Mouse (Mus musculus) right cerebral cortex, postnatal 14 days (tissue): ENCODE data around the gene Prlr.
A peak's percentile ranks its signal among the peaks of the same experiment; 100 is the strongest.

Experiments
- DNase-seq: peaks from one replicate; pipeline ENCODE4 v3.0.0; 2022

The Prlr gene

DNA sequence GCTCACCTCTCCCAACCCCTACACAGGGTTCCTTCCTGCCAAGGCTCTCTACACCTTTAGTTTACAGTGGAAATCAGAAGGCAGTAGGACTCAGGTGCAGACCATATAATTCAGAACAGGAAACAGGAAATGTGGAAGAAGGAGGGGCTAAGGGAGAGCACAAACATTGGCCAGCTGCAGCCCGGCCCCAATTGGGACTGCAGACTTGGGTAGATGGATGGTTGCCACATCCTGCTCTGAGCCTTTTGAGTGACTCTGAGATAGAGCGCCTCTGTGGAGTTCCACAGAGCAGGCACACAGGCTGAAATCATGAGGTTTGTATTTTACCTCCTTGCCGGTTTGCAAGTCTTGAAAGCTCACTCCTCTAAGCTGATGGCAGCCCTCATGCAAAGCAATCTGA is 59.8 kb downstream of the Prlr start:
- no peak for DNase-seq

DNA sequence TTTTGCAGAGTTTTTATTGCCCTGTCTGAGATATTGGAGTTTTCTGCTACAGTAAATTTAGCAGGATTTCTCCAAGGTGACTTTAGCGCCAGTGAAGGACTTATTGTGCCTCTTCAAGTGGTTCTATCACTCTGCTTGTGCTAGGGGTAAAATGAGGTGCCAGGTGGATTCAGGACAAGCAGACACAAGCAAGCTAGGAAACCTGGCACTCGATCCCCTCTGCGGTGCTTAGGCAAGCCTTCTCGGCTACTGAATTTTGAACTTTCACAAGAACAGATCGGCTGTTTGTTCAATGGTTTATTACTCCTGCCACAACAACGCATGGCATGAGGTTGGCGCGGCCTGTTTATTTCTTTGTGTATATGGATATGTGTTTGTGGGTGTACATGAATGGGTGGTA is 61.4 kb downstream of the Prlr start:
- DNase-seq, result no peak

DNA sequence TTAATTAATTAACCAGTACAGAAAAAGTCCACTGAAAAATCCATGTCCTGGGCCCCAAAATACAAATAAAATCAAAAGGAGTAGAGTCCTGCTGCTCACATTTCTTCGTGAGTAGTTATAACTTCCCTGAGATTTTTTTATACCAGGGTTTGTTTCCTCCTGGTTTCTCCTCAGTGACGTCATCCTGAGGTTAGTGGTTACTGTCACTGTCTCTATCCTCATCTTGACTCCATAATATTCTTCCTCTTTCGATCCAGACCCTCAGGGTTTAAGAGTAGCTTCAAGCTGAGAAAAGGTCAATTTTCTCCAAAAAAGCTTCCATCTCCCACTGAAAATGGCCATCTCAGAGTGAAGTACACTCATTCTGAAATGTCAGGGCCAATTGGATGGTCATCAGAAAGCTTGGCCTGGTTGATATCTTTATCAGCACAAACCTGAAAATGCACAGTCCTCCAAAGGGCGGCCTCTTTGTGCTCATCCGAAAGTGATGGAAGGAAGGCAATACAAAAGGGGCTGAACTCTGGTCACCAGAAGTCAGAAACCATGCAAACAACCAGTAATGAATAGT is 63.3 kb downstream of the Prlr start:
- DNase-seq, result no peak

DNA sequence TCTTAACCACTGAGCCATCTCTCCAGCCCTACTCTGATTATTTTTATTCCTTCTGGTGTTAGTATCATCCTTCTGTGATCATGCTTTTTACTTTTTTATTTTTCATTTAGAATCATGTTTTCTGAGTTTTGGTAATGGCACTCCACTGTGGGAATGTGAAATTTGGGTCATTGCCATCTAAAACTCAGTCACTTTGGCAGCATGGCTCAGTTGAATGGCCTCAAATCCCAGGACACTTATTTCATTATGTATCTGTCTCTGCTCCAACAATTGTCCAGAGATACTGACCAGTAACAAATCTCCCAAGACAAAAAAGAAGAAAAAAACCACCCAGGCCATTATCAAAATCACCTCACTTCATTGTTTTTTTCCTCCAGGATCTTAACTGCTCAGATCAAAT is 65.2 kb downstream of the Prlr start:
- no peak for DNase-seq

DNA sequence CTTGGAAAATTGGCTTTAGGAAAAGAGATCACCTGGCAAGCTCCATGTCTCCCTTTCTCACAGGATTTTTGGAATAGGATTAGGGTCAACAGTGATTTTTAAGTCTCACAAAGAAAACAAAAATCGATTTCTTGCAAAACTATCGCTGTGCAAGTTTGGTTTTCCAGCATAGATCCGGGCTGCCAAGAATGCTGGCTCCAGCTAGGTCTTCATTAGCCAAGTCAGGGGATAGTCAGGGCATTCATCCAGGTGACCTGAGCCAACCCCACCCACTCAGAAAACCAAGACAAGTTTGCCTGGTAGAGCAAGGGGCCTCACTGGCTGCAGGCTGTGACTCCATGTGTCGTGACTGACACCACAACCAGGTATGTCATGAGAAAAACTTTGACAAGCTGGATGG is 72.2 kb downstream of the Prlr start:
- DNase-seq, result no peak

DNA sequence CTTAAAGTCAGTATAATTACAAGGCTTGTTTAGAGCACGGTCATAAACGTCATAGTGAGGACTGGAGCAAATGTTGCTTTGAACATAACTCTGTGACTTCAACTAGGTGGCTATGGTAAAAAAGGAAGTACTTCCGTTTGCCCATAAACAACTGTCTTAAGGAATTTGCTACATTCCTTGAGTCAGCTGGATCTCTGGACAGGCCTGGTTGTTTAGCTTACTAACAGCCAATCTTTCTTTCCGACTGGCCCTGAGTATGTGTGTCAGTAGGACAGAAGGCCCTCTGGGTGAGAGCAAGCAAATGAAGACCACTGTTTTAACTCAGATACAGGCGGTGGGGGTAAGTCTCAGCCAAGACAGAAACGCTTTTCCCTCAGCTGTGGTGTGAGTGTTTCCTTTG is 73.7 kb downstream of the Prlr start:
- no peak for DNase-seq

DNA sequence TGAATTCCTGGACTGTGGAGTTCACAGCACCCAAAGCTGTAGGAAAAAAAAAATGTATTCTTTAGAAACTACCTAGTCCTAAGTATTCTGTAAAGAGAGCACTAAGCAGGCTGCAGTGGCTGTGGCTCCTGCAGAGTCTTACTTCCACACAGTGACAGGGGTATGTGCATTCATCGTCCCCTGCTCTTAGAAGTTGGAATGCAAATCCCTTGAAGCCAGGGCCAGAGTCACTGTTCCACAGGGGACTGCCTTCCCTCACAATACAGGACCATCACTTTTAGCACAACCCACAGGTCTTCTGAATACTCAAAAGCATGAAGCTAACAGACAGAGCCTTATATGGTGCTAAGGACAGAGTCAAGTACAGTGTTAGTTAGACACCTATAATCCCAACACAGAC is 75.5 kb downstream of the Prlr start:
- DNase-seq, result no peak

DNA sequence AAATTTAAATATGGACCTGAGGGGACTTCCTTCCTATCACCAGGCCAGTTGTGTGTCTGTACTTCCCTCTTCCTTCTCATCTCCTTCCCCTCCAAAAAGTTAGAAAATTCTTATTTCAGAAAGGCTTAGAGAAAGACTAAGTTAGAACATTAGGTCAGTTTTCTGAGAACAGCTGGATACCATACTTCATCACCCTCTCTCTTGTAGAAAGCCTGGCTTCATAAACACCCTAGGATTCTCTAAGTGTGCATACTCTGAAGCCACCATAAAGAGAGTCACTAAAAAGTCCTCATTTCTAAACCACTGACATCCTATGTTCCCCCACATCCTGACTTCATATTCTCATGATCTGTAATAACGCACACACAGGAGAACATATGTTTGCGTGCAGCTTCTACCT is 85.2 kb downstream of the Prlr start:
- DNase-seq, result no peak

DNA sequence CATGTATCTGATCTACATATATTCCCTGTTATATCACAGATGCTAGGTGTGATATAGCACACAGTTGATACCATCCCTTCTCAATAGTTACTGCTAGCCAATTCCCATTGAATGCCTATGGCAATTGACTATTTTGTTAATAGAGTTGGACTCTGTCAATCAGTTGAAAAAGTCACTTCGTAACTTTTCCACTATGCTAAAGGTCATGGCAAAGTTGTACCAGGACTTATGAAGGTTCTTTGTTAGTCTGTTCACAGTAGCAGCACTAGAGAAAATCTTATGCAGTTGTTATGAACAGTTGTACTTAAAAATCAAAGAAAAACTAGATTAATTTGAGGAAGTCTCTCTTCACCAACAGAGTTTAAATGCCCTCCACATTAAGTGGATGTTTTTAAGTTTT is 85.6 kb downstream of the Prlr start:
- DNase-seq, result no peak

DNA sequence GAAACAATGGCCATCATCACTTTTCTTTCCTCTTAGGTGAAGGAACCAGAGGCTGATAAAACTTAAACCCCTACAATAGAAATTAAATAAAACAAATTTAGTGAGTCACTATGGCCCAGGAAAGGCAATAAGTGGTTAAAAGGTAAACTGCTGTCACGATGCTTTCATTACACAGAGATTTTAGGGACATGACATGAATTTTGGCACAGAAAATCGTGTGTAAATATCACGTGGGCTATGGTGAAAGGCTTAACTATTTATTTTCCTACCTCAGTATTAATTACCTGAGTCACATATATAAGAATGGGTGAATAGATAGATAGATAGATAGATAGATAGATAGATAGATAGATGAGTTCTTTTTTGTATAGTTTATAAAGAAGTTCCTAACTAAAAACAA is 86.4 kb downstream of the Prlr start:
- DNase-seq, result no peak

DNA sequence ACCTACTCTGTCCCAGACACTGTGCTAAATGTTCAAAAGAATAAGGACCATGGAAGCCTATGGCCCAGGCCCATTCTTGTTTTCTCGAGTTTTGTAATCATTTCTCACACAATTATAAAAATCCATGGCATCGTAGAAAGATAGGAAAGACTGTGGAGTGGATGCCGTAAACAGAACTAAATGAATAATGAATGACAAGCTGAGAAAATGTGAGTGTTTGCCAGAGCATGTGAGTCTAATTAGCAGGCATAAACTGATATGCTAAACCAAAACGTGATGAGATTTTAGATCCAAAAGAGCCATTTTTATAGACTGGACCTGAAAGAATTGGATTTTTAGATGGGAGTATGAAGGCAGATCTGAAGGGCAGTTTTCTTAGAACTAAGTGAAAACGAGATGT is 87.8 kb downstream of the Prlr start:
- no peak for DNase-seq

DNA sequence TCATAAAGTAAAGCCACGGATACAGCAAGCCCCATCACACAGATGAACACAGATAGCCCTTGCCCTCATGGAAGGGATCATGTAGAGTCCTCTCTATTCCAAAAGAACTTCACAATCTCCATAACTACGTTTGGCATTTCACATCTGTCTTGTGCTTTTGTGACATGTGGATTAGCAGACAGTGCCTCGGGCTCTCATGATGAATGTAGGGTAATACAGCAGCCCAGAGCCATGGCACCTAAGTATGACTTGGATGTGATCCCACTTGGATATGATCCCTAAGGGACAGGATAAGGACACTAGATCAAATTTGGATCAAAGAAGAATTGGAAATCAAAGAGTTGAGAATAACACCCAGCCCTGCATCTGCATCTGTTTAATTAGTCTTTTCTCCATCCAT is 90.2 kb downstream of the Prlr start:
- no peak for DNase-seq

DNA sequence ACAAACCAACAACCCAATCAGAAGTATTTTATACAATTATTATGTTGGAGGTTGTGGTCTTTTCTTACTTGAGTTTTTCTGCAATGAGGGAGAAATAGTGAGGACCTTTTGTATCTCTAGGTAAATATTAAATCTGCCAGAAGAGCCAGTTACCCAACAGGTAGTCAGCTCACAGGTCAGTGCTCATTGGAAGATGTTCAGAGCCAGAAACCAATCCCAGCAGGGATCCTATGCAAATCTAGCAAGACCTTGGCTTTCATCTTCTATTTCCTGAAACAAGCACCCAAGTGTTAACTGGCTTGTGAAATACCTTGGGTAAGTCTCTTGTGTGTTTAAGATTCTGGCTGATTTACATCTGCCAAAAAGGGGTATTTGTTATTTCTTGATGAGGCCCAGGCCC is 99.3 kb downstream of the Prlr start:
- DNase-seq, result no peak

DNA sequence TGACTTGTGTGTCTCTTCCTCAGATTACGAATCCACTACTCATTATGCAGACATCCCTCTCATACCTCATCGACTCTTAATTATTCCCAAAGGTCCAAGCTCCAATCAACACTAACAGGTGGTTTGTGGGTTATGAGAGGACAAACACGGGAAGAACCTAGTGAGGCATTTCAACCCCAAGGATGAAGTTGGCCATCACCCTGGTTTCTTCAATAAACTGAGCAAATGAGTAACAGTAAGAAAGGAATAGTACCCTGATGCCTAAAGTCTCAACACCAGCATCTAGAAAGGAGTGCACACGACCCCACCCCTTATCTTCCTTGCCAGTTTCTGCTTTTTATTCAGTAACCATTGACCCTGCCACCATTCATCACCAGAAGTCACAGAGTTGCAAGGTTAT is 100.4 kb downstream of the Prlr start:
- no peak for DNase-seq

DNA sequence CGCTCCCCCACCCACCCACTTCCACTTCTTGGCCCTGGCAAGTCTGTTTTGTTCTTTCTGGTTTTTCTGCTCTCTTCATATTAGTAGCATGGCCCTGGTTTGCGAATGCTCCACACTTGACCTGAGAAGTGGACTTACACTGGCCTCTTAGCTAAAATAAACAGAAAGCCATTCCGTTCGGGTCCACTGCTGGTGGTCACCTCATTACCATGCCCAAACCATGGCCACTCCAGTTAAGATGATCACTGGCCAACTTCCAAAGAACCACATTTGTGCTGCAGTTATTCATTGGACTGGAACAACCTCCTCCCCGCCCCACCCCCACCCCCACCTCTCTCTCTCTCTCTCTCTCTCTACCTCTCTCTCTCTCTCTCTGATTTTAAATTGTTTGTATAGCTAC is 104.5 kb downstream of the Prlr start:
- DNase-seq, result no peak

DNA sequence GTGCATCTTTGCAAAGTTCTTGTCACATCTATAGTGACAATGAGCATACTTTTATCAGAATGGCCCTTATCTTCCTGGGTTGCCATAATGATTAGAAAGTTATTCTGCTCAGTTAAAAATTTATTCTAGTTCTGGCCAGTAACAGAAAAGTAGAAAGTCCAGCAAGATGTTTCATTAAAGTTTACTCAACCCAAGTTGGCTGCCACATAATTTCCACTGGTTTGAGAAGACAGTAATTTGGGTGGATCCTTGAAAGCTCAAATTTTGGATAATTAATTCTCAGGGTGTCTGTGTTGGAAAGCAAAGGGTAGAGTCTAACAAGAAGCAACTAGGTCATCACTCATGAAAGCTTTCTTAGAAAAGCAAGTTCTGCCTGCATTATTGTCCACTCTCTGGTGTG is 106.6 kb downstream of the Prlr start:
- no peak for DNase-seq

DNA sequence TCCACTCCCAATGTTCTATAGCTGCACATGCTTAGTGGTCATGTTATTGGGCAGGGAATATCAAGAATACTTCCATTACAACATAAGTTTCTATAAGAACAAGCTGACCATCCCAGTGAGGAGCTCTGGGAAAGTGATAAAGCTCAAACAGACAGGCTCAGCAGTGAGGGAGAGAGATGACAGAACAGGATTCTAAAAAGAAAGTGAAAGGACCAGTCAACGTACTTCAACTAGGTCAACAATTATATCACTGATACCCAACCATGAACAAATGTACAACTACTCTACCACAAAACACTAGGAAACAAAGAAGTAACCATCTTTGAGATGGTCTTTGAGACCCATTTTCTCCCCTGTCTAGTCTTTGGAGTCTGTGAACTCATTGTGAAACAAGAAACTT is 119.5 kb downstream of the Prlr start:
- DNase-seq, result no peak

DNA sequence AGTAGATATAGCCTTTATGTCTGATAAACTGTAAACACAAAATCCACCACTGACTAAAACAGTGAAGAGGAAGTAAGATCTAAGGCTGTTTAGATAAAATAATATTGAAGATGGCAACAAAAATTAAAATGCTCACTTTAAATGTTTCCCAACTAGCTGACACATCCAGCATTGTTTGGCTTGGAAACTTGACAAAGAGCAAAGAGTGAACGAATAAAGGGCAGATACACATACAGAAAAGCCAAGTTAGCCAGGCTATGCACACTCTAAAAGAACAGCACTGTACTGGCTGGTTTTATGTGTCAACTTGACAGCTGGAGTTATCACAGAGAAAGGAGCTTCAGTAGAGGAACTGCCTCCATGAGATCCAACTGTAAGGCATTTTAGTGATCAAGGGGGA is 121.0 kb downstream of the Prlr start:
- DNase-seq, result no peak

DNA sequence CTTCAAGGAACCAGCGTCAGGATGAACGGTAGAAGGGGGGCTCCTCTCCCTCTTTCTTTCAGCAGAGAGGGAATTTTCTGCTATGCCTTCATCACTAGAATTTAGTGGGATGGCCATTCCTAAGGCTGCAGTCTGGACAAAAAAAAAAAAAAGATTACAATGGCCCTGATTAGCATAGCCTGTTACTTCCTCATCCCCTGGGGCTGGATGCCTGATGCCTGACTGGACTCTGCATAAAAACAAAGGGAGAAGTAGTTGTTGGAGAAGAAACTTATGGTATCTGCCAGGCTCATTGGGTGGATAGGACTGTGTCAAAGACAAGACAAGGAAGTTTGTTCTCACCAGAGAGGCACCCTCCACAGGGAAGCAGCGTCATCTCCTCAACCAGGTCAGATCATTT is 122.4 kb downstream of the Prlr start:
- DNase-seq, result no peak

DNA sequence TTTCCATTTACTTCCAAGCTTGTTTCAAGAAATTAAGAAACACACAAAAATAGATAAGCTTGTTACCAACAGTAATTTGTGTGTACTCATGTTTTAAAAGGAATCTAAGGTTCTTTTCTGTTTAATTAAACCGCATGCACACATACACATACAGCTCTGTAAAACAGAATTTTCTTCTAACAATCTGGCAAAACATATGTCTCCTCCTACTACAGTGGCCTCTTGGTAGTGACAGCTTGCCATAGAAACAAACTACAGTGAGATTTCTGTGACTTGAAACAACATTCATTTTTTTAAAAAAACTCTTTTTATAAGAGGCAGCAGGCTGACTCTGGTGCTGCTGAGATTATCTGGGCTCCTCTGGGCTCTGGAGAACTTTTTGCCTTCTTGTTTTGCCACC is 129.4 kb downstream of the Prlr start:
- DNase-seq, result no peak

DNA sequence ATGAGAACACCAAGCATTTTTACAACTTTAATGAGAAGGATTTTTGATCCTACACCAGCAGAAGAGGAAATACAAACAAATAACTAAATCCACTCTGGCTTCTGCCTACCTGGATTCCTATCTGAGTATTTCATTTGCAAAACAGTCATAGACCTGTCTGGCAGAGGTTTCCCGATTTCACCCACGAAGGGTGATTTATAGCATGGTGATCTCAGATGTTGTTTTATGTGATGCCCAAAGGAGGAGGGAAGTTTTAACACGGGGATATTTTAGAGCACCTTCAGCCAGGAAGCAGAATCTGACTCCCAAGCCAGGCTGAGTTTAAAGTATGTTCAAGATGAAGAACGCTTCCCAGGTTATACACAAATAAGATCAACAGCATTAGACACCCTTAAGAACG is 134.8 kb downstream of the Prlr start:
- no peak for DNase-seq

DNA sequence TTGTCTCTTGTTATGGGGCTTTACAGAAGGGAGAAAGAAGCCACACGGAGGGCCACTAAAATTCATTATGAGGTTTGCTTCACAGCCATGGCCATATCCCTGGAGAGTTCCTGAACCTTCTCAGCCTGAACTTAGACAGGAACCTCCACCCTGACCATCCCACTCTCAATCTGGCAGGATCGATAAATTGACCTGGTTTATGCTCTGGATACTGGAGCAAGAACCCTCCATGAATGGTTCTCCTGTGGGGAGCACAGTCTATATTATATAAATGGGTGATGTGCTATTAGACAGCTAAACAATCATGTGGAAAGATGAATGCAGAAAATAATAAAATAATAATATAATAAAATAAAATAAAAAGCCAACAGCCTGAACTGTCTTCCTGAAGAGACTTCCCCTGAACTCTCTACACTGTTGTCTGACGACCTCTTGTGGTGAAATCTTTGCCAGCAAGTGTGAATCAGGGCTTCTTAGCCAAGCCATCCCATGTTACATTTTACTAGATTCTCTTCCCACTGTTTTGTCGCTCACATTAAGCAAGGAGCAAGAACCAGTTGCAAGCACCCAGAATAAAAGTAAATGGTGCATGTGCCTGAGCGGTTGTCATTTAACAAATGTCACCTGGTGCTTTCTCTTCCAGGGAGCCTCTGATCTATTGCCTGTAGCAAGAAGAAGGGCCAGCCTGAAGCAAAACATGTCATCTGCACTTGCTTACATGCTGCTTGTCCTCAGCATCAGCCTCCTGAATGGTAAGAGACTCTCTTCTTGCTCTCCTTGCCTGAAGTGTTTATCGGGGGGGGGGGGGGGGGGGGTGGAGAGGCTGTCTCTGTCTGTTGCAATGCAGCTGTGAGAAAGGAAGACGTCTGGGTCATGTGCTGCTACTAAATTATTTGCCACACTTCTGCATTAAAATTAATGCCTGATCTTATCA is 136.8 kb downstream of the Prlr start:
- DNase-seq, result peak; percentile 55

DNA sequence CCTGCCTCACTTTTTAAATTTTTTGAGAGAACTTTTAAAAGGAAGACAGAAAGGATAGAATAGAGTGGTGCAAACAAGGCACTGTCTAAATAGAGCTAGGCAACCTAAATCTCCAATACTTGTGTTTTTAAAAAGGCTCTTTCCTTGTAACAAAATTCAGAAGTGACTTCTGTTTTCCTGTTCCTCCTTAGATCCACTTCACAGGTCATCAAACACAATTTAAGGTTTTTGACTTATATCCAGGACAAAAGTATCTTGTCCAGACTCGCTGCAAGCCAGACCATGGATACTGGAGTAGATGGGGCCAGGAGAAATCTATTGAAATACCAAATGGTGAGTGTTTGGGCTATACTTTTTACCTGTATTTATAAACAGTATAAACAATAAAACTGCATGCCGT is 148.0 kb downstream of the Prlr start, which contains the start of gene Gm21973:
Gene Gm21973 (plus strand): TSS at position 301 of the 400 bp plus-strand sequence.
- DNase-seq, result no peak

DNA sequence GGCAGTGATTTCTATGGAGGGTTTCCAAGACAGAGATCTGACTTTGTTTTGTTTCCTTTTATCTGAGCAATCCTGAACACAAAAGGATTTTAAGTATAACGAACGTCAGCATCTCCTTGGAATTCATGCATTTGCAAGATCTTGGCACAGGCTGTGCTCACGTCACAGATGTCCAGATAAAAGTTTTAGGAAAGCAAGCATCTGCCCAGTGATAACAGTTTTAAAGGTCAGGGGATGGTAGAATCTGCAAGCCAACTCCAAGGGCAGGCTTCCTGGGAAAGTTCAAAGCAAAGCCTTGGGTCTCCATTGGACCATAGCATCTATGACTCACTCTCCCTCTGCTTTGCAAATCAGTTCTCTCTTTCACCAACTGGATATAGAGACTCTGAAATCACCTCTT is 153.6 kb downstream of the Prlr start:
- DNase-seq, result no peak

DNA sequence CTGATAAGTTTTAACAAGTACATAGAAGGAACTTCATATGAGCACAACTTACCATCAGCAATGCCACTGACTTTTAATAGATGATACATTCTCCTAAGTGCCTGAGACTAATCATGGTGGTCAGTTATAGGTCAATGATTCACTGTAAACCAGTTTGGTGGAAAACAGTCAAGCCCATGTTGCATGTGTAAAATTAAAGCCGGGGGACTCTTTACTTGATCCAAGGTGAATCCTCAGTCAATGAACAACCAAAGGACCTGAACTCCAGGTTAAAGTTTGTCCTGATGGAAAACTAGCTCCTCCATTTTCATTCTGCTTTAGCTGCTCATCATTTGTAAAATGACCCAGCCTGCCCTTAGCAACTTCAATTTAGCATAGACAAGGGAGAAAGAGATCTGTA is 155.5 kb downstream of the Prlr start:
- DNase-seq, result no peak
